Mouse (Mus musculus) bone marrow macrophage, adult 2 months (primary cell): ENCODE measurements around the gene Cnot1.

ENCODE experiments used
- CTCF ChIP-seq: IDR thresholded peaks from 2 replicates; pipeline ENCODE4 v1.5.1; 2012; ENCODE audit warnings: low read depth, mild to moderate bottlenecking, low read length, moderate library complexity
- POLR2A ChIP-seq: IDR thresholded peaks from 2 replicates; pipeline ENCODE4 v1.6.1; 2012; ENCODE audit warnings: mild to moderate bottlenecking, low read depth, low read length, borderline replicate concordance

GRCm38 (mm10) chr8:95748028-95748427, 59.2 kb downstream of the Cnot1 start:
- TF ChIP-seq CTCF (no peak), POLR2A (no peak)
